Mouse (Mus musculus) megakaryocyte progenitor cell, adult 5-6 weeks (primary cell): Measurements from ENCODE around the gene Gmds. TPM values are rescaled to one million over a fixed set of nuclear protein-coding genes. Genes with fewer than 3 reads are reported as not detected.

Experiments used
- ATAC-seq: replicated peaks from 2 replicates; pipeline ENCODE4 v1.8.0; 2016; ENCODE audit warnings: mild to moderate bottlenecking, moderate TSS enrichment, inconsistent platforms; ENCODE audit not compliant: poor library complexity
- total RNA-seq, 2 experiments: library from RNA; stranded (forward) in 1 of 2; stranded (reverse) in 1 of 2; fragments of 157-497, 149-512 nt in 1 of 2; fragments of 200-1000 nt in 1 of 2; gene quantifications; 2 replicates each; pipeline versions ENCODE4 v1.2.3 to v1.2.4; 2015 to 2017

Gmds gene
- total RNA-seq (2015) (28.0 and 28.3 TPM in 2 replicates), total RNA-seq (2017) (30.1 and 33.6 TPM in 2 replicates)

GRCm38 (mm10) chr13:32338513-32339365, at the start of gene Gmds:
Gmds (minus strand) TSS chr13:32338740.
- peak; percentile 93 for ATAC-seq

- no peak for ATAC-seq
These were observed 47.0 kb upstream of the Gmds start for GRCm38 (mm10) chr13:32385421-32386092.

DNA sequence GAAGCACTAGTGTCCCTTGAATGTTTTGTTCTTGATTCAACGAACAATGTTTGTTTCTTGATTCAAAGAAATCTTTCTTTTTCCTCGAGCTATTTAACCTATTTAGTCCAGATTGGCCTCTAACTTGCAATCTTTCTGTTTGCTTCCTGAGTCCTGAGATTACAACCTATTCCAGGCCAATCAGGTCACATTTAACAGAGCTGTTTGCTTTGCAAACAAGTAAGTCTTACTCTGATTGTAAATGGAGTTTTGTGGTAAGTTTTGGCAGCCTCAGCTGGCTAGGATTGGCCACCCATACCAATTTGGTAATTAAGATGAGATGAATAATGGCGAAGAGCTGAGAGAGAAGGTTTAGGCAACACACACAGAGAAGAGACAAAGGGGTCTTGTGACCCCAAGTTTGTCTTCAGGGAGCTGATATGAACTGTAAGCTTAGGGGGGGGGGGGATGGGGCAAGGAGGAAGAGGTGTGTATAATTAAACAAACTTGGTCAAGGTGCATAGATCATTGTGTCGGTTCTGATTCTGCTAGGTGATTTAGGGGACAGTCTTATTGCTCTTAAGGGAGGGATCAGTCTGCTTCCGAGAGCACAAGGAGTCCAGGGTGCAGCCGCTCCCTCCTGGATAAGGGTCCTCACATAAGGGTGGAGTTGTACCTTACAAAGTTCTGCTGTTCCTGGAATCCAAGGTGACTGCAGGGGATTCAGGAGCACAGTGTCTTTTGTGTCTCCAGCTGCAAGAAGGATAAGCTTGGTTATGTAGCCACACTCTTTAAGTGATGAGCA, 43.9 kb upstream of the Gmds start:
- no peak for ATAC-seq

- no peak; the same call in 1 of the 2 replicates for ATAC-seq
These were observed 40.1 kb upstream of the Gmds start for GRCm38 (mm10) chr13:32378634-32379033.

- ATAC-seq, result no peak
These were observed 34.0 kb upstream of the Gmds start for GRCm38 (mm10) chr13:32372531-32372883.

- no peak for ATAC-seq
These were observed 33.5 kb upstream of the Gmds start for GRCm38 (mm10) chr13:32371874-32372530.

DNA sequence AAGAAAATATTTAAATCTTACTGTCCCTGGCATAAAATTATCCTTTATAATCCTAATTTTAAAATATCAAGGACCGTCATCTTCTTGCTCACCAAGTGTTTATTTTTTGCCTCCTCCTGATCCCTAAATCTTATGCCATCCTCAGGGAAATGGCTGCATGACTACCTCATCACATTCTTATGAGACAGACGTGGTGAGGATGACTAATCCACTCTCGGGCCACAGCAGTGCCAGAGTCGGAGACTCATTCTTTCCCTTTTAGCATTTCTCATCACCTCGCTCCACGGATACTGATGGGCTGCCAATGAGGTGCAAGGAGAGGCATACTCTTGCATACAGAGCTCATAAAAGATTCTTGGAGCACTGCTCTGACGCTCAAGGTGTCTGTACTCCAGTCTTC, 32.2 kb upstream of the Gmds start:
- no peak for ATAC-seq

GRCm38 (mm10) chr13:32370135-32370534, 31.6 kb upstream of the Gmds start:
- ATAC-seq, result no peak

- ATAC-seq, result peak; percentile 37
These were observed 616 bp downstream of the Gmds start for GRCm38 (mm10) chr13:32337735-32338512.

- ATAC-seq, result no peak
These were observed 20.2 kb downstream of the Gmds start for GRCm38 (mm10) chr13:32318309-32318708.

- no peak for ATAC-seq
These were observed 21.2 kb downstream of the Gmds start for GRCm38 (mm10) chr13:32317354-32317753.

- ATAC-seq, result peak; percentile 98
These were observed 25.9 kb downstream of the Gmds start for GRCm38 (mm10) chr13:32312663-32313062.

- no peak for ATAC-seq
These were observed 27.1 kb downstream of the Gmds start for GRCm38 (mm10) chr13:32311476-32311875.

DNA sequence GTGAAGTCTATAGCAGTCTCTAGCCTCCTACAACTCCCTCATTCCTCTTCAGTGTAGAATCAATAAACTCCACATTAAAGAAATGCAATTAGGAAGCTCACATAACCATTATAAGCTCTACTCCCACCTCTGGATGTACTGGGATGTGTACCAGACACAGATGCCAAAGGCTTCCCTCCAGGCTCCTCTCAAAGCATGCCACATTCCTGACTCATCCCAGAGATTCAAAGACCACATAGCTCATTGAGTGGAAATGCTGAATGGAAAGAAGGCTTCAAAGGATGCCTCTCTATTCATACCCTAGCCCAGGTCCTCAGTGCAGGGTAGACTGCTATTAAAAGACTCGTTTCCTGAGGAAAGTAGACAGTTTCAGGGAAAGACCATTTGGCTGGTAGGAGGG, 40.1 kb downstream of the Gmds start:
- ATAC-seq, result no peak

- peak; percentile 88 for ATAC-seq
These were observed 41.1 kb downstream of the Gmds start for GRCm38 (mm10) chr13:32297398-32297797.

DNA sequence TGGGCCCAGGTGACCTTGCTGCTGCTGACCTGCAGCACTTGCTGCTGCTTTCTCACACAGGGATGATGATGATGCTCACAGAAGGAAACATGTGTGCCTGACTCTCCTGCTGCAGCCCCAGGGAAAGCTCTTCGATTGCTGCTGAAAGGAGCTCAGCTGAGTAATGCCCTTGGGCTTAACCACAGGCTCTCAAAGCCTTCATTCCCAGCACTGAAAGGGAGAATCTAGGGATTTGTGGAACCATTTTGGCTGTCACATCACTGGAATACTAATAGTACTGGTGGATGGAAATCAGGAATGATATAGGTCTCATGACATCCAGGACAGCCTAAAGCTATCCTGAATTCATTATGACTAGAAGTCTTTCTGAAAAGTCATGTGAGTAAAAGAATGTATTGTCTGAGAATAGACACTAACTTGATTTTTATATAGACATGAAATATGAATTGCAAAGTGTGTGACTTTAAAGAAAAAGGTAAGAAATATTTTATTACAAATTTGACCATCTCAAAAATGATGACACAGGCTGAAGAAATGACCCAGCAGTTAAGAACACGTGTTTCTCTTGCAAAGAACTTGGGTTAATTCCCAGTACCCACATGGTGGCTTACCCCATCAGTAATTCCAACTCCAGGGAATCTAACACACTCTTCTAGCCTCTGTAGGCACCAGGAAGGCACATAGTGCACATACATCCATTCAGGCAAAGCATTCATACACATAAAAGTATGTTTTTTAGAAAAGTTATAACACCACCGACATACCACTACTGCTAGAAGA, 43.9 kb downstream of the Gmds start:
- ATAC-seq, result no peak

DNA sequence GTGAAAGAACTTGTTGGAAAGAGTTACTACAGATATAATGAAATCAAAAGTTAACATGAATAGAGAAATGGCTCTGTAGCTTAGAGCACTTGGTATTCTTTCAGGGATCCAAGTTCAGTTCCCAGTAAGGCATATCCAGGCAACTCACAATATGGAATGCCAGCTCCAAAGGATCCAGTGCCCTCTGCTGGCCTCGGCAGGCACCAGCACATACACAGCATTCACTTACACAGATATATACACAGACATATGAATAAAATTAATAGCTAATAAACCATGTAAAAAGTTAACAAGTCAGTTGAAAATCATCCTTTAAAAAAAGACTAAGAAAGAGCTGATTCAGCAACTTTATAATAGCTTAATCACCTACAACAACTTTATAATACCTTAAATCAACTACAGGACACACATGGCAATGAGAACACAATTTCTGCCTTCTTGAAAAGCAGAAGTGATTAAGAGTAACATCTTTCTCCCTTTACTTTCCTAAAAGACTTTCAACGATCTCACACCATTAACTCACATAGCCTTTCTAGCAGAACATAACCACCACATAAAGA, 65.5 kb downstream of the Gmds start:
- ATAC-seq, result no peak

DNA sequence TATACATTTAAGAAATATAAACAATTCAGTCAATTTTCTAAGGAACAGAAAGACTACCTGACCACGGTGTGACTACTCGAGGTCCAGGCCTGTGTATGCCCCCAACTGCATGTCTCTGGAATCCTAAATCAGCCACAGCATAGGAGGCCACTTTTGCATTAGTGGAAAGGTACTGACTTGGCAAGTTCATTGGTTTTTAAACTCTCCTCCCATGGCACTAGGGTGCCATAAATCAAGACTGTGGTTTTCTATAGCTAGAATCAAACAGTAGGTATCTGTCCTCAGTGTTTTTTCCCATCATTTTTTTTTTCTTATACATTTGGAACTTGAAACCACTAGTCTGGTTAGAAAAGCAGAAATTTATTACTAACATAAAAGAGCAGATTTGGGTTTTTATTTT, 68.8 kb downstream of the Gmds start:
- no peak for ATAC-seq

DNA sequence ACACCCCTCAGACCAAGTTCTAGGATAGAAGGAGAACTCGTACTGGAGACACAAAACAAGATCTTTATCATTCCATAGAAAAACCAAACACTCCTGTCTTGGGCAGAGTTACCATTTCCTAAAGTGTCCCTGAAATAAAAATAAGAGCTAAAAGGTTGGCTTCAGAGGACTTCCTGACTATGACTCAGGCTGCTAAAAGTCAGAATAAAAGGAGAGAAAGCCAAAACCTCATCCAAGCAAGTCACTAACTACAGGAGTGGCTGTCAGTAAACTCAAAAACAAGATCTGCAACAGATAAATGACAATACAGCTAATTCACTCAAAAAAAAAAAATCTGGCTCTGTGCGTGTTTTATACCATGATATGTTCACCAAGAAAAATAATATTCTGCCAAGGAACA, 69.3 kb downstream of the Gmds start:
- ATAC-seq, result no peak
